Mouse (Mus musculus) liver, embryonic 18 days (tissue): ENCODE results near the gene Cfhr1. TPM values are rescaled to one million over a fixed set of nuclear protein-coding genes. Genes with fewer than 3 reads are reported as not detected.

Experiments
- polyA plus RNA-seq: library from polyadenylated mRNA; depleted of rRNA; stranded (reverse); fragments of >200 nt; gene quantifications from 2 replicates; pipeline ENCODE4 v1.2.3, GENCODE M21; 2012; rRNA removed

The Cfhr1 gene
- polyA plus RNA-seq, result 8.9 and 12.2 TPM in 2 replicates

DNA sequence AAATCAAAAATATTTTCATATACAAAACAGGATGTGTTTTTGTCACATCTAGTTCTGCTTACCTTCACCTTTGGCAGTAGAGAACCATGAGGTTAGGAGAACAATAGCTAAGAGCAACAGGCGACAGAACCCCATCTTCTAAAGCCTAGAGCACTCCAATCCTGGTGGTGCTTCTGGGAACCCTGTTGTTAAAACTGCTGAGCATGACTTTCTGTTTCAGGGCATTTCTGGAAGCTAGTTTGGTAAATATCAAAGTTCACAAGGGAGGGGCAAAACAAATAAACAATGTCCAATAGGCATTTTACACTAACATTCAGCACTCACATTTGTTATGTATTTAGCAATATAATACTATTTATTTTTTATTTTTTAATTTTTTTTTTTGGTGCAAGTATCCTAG lies at the start of gene Cfhr1:
Gene Cfhr1 (minus strand): TSS at position 249 of the 400 bp plus-strand sequence.

DNA sequence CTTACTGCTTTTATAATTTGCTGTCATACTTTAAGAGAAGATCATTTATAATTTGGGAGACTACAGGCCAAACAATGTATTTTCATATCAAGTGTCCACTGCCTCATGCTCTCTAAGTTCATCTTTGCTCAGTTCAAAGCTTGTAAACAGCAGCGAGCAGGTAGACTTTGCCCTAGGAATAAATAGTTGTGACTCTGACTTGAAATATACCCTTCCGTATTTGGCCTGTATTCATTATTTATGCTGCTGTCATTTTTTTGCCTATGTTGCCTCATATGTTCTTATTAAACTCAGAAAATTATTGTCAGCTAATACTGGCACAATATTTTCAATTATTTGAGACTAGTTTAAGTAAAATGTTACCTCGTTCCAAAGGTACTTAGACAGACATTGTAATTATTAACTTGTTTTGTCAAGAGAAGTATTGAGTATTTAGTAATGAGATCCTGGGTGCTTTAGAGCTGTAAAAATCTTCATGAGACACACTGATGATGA lies 58.8 kb downstream of the Cfhr1 start, which contains the start of gene F13b:
Gene F13b (plus strand): TSS at position 445 of the 495 bp plus-strand sequence.

Other genes starting within 250 kb of the Cfhr1 start
- gene Crb1, start 183.2 kb downstream of the Cfhr1 start, polyA plus RNA-seq, result not detected in 2 replicates
- gene Zbtb41, start 138.0 kb downstream of the Cfhr1 start, polyA plus RNA-seq, result 1.4 and 1.6 TPM in 2 replicates
- 3.1 and 3.4 TPM in 2 replicates for gene Aspm, start 105.5 kb downstream of the Cfhr1 start, polyA plus RNA-seq
- gene F13b, start 58.6 kb downstream of the Cfhr1 start, polyA plus RNA-seq, result 91.7 and 106 TPM in 2 replicates
- gene Gm4788, start 221.0 kb upstream of the Cfhr1 start, polyA plus RNA-seq, result 3.1 and 3.4 TPM in 2 replicates